Mouse (Mus musculus) heart, postnatal 0 days (tissue): ENCODE measurements around the gene Ptbp3.

Source experiments
- CTCF ChIP-seq: IDR thresholded peaks from 2 replicates; pipeline ENCODE4 v1.5.1; 2016; ENCODE audit warnings: antibody characterized with exemption, control low read depth, low read depth
- EP300 ChIP-seq: IDR thresholded peaks from 2 replicates; pipeline ENCODE4 v1.6.1; 2016; ENCODE audit warnings: antibody characterized with exemption, low read depth

DNA sequence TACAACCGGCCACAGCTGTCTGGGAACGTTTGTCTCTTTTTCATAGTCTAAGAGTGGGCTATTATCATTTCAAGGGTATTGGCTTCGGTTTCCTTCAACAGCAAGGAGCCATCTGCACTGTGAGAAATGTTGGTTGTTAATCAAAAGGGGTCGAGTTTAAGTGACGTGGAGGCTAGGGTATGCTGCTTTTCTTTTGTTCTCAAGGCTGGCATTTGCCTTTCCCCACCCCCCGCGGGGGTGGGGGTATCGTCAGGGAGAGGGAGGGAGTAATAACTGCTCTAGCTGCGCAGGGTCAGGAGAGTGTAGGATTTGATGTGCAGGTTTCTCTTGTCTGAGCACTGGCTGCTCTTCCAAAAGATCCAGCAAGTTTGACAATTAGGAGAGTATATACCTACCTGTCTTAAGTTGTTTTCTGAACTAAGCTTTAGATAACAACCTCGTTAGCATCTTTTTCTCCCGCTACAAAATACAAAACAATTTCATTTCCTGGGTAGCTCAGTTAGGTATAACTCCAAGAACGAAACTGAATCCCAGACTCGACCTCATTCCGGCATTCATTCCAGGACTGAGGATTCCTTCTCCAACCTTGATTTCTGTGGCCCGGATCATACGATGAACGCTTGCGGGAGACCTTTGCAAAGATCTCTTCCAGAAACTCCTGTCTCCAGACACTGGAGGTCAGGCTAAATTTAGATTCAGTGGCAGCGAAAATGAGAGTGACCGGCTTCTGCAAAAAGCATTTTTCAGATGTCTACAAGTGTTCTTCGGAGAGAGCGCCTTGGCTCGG, 31.5 kb upstream of the Ptbp3 start:
- TF ChIP-seq CTCF: no peak
- no peak for TF ChIP-seq EP300
